Mouse (Mus musculus) lung, adult 18-20 months (tissue): ENCODE measurements around the gene Dynll1.

ENCODE experiments used
- DNase-seq, 2 experiments: peaks; one replicate each; pipeline ENCODE4 v3.0.0; 2022; ENCODE audit warnings: mixed read lengths in 2 of 2

Dynll1 gene

GRCm38 (mm10) chr5:115300792-115301614 lies at the start of gene Dynll1:
Dynll1 (minus strand) TSS chr5:115300999.
- DNase-seq, result peak; percentile 99

DNA sequence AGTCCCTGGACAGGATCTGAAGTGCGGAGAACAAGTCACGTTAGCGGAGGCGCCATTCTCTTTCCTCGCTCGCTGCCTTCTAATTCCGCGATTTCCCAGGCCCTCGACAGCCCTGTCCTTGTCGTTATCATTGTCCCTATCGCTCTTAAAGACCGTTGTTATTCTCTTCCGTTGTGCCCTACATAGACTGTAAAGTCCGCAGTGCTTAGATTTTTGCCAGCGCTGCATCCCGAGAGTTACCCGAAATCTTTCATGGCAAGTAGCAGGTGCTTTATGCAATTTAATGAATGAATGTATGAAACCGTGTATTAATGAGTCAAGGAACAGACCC lies 48.4 kb upstream of the Dynll1 start:
- DNase-seq, result no peak

DNA sequence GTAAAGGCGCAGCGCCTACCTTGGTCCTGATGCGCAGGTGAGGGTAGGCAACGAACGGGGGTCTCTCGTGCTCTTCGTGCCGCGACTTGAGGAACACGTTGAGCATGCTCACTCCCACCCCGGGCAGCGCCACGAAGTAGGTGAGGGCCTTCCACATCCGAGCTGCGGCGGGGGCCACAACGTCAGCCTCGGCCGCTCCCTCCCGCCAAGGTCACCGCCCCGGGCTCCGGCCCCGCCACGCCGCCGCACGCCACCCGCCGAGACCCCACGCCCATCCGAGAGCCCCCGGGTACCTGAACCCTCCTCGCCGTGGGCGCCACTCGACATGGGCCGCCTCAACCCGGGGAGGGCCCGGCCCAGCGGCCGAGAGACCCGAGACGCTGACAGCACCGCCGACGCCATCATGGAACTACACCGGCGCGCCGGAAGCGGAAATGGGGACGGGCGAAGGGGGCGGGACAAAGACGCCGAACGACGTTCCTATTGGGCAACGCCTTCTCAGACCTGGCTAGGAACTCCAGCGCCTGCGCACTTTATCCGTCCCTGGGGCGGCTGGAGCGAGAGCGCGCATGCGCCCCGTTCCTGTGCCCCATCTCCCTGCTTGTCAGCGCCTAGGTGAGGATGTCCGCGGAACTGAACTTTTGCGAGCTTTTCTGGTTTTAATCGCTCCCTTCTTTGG lies 47.9 kb upstream of the Dynll1 start, which contains the start of gene Cox6a1:
Gene Cox6a1 (minus strand): TSS at position 436 of the 679 bp plus-strand sequence.
- peak; percentile 98 for DNase-seq

DNA sequence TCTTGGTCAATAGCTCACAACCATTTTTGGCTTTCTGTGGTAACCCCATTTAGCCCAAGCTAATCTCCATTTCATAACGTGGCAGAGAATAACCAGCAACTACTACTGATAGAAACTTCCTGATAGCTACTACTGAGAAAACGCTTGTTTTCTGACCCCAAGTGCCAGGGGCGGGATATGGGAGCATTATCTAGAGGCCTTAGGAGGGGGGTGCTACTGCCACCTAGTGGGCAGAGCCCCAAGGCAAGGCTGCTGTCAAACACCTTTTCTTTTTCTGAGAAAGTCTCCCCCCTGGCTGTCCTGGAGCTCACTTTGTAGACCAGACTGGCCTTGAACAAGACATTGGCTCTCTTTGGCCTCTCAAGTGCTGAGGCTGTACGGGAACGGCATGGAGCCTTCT lies 46.8 kb upstream of the Dynll1 start:
- DNase-seq, result peak; percentile 72 to 84

DNA sequence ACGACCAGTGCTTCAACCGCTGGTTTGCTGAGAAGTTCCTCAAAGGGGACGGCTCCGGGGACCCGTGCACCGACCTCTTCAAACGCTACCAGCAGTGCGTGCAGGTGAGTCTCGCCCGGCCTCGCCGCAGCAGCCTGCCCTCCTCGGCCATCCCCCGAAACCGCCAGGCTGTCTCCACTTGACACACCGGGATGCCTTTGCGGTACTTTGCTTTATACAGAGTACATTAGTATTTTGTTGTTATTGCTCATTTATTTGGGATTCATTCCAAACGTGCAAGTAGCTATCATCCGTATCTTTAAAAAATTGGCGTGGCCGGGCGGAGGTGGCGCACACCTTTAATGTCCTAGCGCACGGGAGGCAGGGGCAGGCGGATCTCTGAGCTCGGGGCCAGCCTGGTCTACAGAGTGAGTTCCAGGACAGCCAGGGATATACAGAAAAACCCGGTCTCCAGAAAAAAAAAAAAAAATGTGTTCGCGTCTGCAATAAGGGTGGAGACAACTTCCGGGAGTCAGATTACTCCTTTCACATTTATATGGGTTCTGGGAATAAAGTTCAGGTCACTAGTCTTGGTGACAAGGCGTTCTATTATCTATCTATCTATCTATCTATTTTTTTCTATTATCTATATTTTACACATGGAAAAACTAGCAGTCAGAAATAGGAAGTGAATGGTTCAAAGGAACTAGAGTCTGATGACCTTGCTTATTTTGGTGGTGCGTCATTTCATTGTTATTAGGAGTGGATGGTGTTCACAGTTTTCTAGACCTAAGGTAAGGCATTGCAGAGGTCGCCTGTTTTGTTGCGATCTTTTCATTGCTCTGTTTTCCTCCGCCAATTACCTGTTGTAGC lies 40.7 kb upstream of the Dynll1 start:
- no peak for DNase-seq

- peak; percentile 87 to 88 for DNase-seq
Observed at GRCm38 (mm10) chr5:115340577-115341313, 39.9 kb upstream of the Dynll1 start, which contains the start of the genes Gatc and Triap1. Gatc (minus strand) TSS chr5:115341178. Triap1 (plus strand) TSS chr5:115341225.

DNA sequence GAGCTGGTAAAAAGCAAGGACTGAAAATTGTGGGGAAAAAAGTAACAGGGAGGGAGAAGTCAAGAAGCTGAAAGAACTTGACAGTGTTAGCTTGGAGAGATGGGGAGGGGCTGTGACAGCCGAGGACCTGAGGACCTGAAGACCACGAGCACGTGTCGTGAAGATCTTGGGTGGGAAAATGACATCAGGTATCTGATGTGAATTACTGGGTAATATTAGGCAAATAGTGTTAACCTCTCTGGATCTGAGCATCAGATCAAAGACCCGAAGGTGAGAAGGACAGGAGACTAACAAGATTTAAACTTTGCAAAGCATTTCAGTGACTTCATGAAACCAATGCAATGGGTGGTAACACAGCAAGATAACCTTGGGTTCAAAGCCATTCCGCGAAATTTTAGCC lies 39.2 kb upstream of the Dynll1 start:
- no peak for DNase-seq

- no peak for DNase-seq
Observed at GRCm38 (mm10) chr5:115333626-115334025, 32.8 kb upstream of the Dynll1 start.

DNA sequence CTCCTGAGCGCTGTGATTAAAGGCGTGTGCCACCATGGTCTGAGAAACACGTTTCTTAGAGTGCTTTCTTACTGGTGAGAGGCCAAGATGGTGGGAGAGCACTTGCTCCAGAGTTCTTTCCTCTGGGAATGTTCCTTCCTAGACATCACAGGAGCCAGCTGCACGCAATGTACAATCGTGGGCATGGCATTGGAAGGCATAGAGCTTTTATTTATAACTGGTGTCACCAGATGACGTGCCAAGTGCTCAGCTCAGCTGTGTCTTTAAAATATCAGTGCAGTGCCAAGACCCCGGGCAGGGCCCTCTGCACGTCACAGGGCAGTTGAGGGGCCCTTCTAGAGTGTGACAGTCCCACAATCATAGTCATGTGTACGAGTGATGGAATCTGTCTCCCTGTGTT lies 30.2 kb upstream of the Dynll1 start:
- no peak for DNase-seq

DNA sequence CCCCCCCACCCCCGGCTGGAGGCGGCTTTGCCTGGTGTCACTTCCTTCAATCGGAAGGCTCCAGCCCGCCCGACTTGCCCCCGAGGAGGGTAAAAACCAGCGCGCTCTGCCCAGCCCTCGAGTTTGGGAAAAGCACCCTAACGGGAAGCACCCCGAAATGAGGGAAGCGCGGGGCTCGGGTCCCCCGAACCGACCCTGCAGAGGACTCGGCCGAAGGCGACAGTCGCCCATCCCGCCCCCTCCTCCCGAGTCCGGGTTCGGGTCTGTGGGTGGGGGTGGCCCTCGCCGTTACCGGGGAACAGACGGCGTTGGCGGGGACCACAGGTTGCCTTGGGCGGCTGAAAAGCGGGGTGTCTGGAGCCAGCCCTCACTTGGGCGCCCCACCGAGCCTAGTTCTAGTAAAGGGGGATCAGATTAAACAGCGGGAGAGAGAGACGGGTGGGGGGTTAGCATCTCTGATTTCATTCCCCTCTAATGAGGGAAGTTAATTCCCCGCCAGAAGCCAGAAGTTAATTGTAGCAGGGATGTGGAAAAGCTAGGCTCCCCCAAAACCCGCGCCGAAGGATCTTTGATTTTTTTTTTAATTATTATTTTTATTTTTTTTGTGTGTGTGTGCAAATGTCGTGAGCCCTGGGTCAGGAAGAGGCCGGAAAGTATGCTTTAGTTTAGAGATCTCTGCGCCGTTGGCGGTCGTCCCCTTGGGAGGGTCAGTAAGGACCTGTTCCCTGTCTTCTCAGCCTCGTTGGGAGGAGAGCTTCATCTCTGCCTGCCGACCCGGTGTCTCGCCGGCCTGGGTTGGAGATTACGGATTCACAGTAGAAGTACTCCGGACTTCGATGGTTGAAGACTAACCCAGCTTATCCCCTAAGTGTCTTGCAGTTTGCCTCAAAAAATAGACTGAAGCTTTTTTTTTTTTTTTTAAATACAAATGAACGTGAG lies 27.1 kb upstream of the Dynll1 start:
- DNase-seq, result peak; percentile 26 to 28

DNA sequence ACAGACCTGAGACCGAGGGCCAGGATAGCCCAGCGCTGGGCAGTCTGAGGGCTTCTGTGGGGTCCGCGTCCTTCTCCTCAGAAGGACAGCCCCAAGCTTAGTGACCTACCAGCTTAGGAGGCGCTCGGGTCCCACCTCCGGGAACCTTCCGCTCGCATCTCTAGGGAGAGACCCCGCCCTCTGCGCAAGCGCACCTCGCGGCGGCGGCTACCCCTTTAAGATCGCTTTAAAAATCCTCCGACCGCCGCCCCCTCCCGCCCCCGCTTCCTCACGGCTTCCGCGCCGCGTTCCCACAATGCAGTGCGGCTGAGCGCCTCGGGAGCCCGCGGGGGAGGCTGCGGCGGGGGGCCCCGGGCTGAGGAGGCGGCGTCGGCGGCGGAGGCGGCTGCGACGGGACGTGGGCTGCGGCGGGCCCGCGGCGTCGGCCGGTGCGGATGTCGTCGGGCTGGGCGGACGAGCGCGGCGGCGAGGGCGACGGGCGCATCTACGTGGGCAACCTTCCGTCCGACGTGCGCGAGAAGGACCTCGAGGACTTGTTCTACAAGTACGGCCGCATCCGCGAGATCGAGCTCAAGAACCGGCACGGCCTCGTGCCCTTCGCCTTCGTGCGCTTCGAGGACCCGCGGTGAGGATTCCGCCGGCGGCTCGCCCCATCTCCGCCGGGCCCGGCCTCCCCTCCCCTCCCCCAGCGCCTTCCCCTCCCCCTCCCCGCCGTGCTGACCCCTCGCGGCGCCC lies 26.2 kb upstream of the Dynll1 start, which contains the start of gene Srsf9:
Gene Srsf9 (plus strand): TSS at position 303 of the 735 bp plus-strand sequence.
- peak; percentile 95 to 96 for DNase-seq

GRCm38 (mm10) chr5:115326256-115326831 lies 25.5 kb upstream of the Dynll1 start:
- peak in 1 of 2 experiments; percentile 12 for DNase-seq

GRCm38 (mm10) chr5:115319004-115319940 lies 18.5 kb upstream of the Dynll1 start:
- peak; percentile 79 to 87 for DNase-seq

- DNase-seq, result no peak
Observed at GRCm38 (mm10) chr5:115317645-115318328, 17.0 kb upstream of the Dynll1 start.

DNA sequence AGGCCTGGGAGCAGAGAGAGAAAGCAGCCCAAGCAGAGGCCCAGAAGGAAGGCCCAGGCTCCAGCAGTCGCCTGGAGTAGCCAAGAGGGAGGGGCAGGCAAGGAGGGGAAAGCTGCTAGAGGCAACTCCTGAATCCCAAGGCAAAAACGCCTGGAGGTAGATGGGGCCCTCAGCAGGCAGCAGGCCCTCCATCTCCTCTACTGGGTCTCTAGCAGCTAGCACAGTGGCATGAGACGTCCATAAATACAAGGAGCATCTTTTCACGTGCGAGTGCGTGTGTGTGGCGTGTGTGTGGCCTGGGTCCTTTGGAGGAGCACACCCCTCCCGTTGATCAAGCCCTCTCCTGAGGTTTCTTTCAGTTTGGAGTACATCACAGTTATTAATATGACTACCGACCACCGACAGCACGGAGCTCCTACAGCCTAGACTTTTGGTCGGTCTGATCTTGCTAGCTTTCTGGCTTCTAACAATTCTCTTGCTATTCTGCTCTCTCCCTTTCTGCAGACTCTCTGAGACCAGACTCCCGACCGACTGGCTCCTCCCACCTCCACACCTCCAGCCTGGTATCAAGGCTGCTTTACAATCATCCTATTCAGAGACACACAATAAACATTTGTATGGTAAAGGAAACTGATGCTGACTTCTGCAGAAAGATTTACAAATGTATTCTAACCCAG lies 16.3 kb upstream of the Dynll1 start:
- DNase-seq, result no peak

DNA sequence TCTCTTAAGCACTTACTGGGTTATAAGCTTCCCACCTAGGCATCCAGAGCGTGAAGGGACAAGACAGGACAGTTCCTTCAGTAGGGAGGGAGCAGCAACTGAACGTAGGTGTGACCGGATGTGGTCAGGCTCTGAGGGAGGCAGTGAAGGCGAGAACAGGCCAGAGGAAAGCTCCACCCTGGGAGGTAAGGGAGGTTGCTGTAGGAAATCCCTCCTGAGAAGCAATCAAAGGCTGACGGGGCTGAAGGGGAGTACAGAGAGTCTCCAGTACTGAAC lies 12.8 kb upstream of the Dynll1 start:
- DNase-seq, result no peak

- no peak for DNase-seq
Observed at GRCm38 (mm10) chr5:115312816-115313667, 12.2 kb upstream of the Dynll1 start.
